Mouse (Mus musculus) stomach, embryonic 16.5 days (tissue): ENCODE measurements around the gene Bend5. TPM values are rescaled to one million over a fixed set of nuclear protein-coding genes. Genes with fewer than 3 reads are reported as not detected.

Experiments
- ATAC-seq: fragments of 200-750 bp; cut with Nextera tagmentation; 2 replicates; pipeline ENCODE4 v1.8.0; 2017; ENCODE audit warnings: moderate number of reproducible peaks, moderate TSS enrichment; ENCODE audit not compliant: insufficient read depth, low FRiP score
- H3K27ac ChIP-seq: fragments of 300-500 bp; sonication (generic); 2 replicates; pipeline ENCODE4 v1.5.1; 2014; ENCODE audit warnings: low read length
- H3K27me3 ChIP-seq: fragments of 300-500 bp; sonication (generic); 2 replicates; pipeline ENCODE4 v1.6.1; 2014; ENCODE audit warnings: low read length, control low read depth, mixed read lengths; ENCODE audit not compliant: control insufficient read depth, insufficient read depth
- H3K36me3 ChIP-seq: fragments of 300-500 bp; sonication (generic); 2 replicates; pipeline ENCODE4 v1.6.1; 2014; ENCODE audit warnings: low read length; ENCODE audit not compliant: control insufficient read depth, insufficient read depth
- H3K4me1 ChIP-seq: fragments of 300-500 bp; sonication (generic); 2 replicates; pipeline ENCODE4 v1.6.1; 2014; ENCODE audit warnings: low read length, control low read depth, mixed read lengths; ENCODE audit not compliant: control insufficient read depth, insufficient read depth
- H3K4me2 ChIP-seq: fragments of 300-500 bp; sonication (generic); 2 replicates; pipeline ENCODE4 v1.6.1; 2014; ENCODE audit warnings: low read depth, low read length, mixed read lengths
- H3K4me3 ChIP-seq: fragments of 300-500 bp; sonication (generic); replicated peaks from 2 replicates; pipeline ENCODE4 v1.5.1; 2014; ENCODE audit warnings: mild to moderate bottlenecking, low read length
- H3K9ac ChIP-seq: fragments of 300-500 bp; sonication (generic); 2 replicates; pipeline ENCODE4 v1.6.1; 2014; ENCODE audit warnings: low read length
- H3K9me3 ChIP-seq: fragments of 300-500 bp; sonication (generic); replicated peaks from 2 replicates; pipeline ENCODE4 v1.6.1; 2016; ENCODE audit warnings: low read length, control low read depth; ENCODE audit not compliant: control insufficient read depth
- WGBS: fragments of 180-500 bp; shearing (Covaris S2); extraction: QIAGEN DNeasy Blood & Tissue Kit; methylation state at CpG from one replicate; pipeline ENCODE4 v1.1.7; 2014; 5-methylcytosine and 5-hydroxymethylcytosine counted together
- polyA plus RNA-seq: library from polyadenylated mRNA; unstranded; fragments of >200 nt; fragmentation: Nextera tagmentation; extraction: Ambion mirVana; gene quantifications from 2 replicates; pipeline ENCODE4 v1.2.1, GENCODE M21; 2015

The Bend5 gene
- polyA plus RNA-seq, 1 experiment from 2014 or later = 29.3 TPM

DNA sequence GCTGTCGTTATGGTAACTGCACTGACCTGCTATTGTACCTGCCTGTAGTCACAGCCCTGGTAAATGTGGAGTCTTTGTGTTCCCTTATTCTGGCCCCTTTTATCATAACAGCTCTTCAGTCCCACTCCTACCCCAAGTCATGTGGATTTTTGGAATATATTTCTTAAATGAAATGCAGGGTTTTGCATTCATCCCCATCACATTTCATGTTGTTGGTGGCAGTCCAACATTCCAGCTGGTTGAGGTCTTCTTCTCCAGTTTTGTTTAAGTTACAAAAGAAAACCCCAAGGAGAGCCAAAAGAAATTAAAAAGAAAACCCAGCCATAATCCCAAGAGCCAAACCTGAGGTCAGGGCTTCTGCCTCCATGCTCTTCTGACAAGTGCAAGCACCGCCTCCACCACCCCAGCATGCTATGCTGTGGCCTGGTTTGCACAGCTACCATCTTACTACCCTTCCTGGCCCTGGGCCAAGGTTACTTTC lies 52.5 kb downstream of the Bend5 start:
- H3K9ac ChIP-seq = no peak overlapping the region
- no peak overlapping the region for H3K4me3 ChIP-seq
- WGBS = 57% methylated on average over 2 of the region's 2 CpGs
- H3K27me3 ChIP-seq = no peaks in the 10 kb centered on the region
- H3K4me2 ChIP-seq = no peak overlapping the region
- peak; percentile 78 for ATAC-seq
- peaks cover 6% of the 10 kb centered on the region for H3K4me1 ChIP-seq
- H3K36me3 ChIP-seq = no peaks in the 10 kb centered on the region
- H3K27ac ChIP-seq = no peak overlapping the region
- no peaks in the 10 kb centered on the region for H3K9me3 ChIP-seq

DNA sequence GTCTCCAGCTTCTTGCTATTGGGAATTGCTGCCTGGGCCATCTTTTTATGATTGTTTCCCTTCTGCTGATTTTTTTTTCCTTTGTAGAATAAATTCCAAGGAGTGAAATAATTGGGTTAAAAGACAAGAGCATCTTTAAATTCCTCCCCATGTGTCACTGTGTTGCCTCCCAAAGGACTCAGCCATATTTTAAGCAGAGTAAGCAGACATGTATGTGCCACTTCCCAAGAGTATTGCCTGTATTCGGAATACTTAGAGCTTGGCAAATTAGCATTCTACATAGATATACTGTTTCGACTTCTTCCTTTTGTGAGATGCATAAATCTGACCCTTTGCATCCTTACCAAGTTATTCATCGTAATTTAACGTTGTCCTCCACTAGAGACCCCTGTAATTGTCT lies 53.0 kb downstream of the Bend5 start:
- no peak overlapping the region for H3K4me3 ChIP-seq
- H3K27ac ChIP-seq = no peak overlapping the region
- ATAC-seq = no peak
- no peaks in the 10 kb centered on the region for H3K36me3 ChIP-seq
- no peak overlapping the region for H3K4me2 ChIP-seq
- no peaks in the 10 kb centered on the region for H3K27me3 ChIP-seq
- H3K4me1 ChIP-seq = peaks cover 6% of the 10 kb centered on the region
- H3K9ac ChIP-seq = no peak overlapping the region
- no peaks in the 10 kb centered on the region for H3K9me3 ChIP-seq
- 79% methylated on average over 4 of the region's 4 CpGs for WGBS

DNA sequence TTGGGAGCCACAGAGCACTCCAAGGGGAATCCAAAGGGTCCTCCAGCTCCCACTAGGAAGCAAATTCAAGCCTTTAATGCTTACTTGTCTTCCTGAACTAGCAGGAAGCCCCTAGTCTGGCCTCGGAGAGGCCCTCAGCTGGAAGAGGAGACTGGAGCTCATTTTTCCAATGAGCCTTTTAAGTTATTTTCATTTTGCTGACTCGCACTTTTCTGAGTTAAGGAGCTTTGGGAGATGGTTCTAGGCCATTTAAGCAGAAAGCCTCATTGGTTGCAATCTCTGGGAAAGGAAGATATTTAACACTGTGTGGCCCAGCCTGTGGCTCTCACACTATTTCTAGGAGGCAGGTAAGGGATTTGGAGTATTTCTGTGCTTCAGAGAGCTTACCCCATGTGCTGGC lies 55.0 kb downstream of the Bend5 start:
- no peak for ATAC-seq
- Histone ChIP-seq H3K4me1 (peaks cover 6% of the 10 kb centered on the region), H3K9me3 (no peaks in the 10 kb centered on the region), H3K9ac (no peak overlapping the region), H3K4me3 (no peak overlapping the region), H3K27ac (no peak overlapping the region), H3K36me3 (no peaks in the 10 kb centered on the region), H3K4me2 (no peak overlapping the region), H3K27me3 (no peaks in the 10 kb centered on the region)
- 64% methylated on average over 2 of the region's 2 CpGs for WGBS

DNA sequence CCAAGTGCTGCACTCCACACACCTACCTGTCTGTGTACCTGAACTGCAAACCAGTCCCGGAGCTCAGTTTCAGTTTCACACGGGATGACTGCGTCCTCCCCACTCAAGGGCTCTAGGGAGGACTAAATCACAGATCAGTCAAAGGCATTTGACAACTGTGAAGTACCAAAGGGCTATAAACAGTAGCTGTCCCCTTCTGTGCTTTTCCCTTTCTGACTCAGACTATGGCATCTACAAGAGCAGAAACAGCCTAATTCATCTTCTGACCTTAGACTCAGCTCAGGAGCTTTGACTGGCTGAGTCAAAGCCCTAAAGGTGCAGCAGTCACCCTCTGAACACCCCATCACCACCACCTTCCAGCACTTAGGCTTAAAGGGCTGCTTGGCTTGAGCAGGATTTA lies 56.9 kb downstream of the Bend5 start:
- H3K27ac ChIP-seq = no peak overlapping the region
- no peak for ATAC-seq
- no peaks in the 10 kb centered on the region for H3K36me3 ChIP-seq
- no peaks in the 10 kb centered on the region for H3K9me3 ChIP-seq
- H3K9ac ChIP-seq = no peak overlapping the region
- 69% methylated on average over 3 of the region's 3 CpGs for WGBS
- no peak overlapping the region for H3K4me3 ChIP-seq
- H3K27me3 ChIP-seq = no peaks in the 10 kb centered on the region
- H3K4me1 ChIP-seq = peaks cover 6% of the 10 kb centered on the region
- no peak overlapping the region for H3K4me2 ChIP-seq

DNA sequence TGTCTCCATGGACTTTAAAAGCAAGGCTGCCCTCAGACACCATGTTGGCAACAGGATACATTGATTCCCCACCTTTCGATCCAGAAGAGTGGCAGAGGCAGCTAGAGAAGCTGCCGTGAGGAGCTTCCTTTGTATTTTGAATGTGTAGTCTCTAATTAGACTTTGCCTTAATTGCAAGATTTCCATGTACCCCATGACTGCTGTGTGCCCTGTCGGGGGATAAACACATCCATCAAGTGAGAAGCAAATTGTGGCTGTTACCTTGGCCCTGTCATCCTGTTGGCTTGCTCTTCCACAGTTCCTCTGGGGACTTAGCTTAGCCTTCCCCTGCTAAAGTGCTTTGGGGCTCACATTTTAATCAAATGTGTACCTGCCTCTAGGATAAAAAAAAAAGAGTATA lies 57.7 kb downstream of the Bend5 start:
- peaks cover 4% of the 10 kb centered on the region for H3K4me1 ChIP-seq
- WGBS = 77% methylated on average over 3 of the region's 3 CpGs

DNA sequence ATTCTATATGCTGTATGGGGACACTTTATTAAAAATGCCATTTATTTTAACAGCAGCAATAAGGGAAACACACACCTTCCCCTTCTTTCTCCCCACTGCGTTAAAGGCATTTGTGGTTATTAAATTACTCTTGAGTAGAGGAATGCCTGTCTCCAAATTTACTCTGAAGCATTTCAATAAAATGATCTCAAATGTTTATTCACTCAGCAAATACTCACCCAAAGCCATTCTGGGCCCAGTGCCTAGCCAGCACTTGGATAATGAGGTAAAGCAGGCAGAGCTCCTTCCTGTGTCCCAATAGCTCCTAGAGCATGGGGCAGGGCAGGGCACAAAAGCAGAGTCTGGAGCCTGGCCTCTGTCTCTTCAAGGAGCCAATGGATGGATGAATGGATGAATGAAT lies 58.2 kb downstream of the Bend5 start:
- WGBS = 50% methylated on average over 1 of the region's 1 CpGs
- Histone ChIP-seq H3K4me1 (no peaks in the 10 kb centered on the region), H3K9ac (no peak overlapping the region), H3K4me3 (no peak overlapping the region), H3K27ac (no peak overlapping the region), H3K4me2 (no peak overlapping the region), H3K36me3 (no peaks in the 10 kb centered on the region), H3K27me3 (no peaks in the 10 kb centered on the region), H3K9me3 (no peaks in the 10 kb centered on the region)
- ATAC-seq = 0 out of 2 replicates have a peak, but pooled peaks have one; percentile 30

More for the DNA sequence above, 57.7 kb downstream of the Bend5 start:
- Histone ChIP-seq H3K36me3 (no peaks in the 10 kb centered on the region), H3K4me3 (no peak overlapping the region), H3K4me2 (no peak overlapping the region), H3K27me3 (no peaks in the 10 kb centered on the region), H3K9me3 (no peaks in the 10 kb centered on the region), H3K27ac (no peak overlapping the region), H3K9ac (no peak overlapping the region)
- ATAC-seq = no peak

DNA sequence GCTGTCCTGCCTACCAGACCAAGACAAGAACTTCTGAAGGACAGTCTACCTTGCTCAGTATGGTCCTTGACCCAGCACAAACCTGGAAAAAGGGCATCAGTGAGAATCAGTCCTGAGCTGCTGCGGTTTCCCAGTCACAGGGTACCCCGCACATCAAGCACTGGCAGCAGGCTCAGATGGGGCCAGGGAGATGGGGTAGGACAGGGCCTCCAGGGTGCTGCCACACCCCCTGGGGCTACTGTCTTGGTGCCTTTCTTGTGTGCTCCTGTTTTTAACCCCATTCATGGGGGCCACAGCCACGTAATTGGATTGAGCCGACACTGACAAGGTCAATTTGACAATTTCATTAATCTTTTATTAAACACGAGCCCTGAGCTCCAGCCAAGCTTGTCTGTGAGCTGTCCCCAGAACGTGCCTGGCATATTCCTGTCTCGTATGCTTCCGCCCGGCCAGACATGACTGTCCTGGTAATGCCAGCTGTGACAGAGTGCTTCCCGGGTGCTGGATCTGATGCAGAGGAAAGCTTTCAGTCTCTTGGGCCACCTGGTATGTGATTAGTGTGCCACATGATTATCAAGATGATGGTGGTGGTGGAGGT lies 60.7 kb downstream of the Bend5 start:
- Histone ChIP-seq H3K9ac (no peak overlapping the region), H3K4me1 (no peaks in the 10 kb centered on the region), H3K4me2 (no peak overlapping the region), H3K36me3 (no peaks in the 10 kb centered on the region), H3K4me3 (no peak overlapping the region), H3K27ac (no peak overlapping the region), H3K9me3 (no peaks in the 10 kb centered on the region), H3K27me3 (no peaks in the 10 kb centered on the region)
- WGBS = 62% methylated on average over 10 of the region's 10 CpGs
- ATAC-seq = no peak

DNA sequence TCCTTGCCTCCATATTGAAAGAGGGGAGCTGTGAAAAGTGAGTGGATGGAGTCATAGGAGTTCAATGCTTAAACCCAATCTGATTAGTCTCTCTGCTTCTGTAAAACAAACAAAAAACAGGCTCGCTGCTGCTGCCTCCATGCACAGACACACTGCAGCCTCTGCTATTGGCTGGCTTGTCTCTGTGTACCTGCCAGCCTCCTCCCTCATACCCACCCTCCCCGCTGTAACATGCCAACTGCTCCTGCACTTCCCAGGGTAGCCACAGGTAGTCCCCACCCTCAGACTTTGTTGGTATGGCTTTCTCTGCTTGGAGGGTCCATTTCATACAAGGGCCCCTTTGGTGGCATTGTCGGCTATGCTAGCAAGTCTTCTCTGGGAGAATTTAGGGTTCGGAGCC lies 62.7 kb downstream of the Bend5 start:
- Histone ChIP-seq H3K9me3 (no peaks in the 10 kb centered on the region), H3K4me3 (no peak overlapping the region), H3K27me3 (no peaks in the 10 kb centered on the region), H3K4me2 (no peak overlapping the region), H3K36me3 (no peaks in the 10 kb centered on the region), H3K27ac (no peak overlapping the region), H3K9ac (no peak overlapping the region), H3K4me1 (no peaks in the 10 kb centered on the region)
- 45% methylated on average over 4 of the region's 4 CpGs for WGBS
- ATAC-seq = no peak; the same call in 1 of the 2 replicates

DNA sequence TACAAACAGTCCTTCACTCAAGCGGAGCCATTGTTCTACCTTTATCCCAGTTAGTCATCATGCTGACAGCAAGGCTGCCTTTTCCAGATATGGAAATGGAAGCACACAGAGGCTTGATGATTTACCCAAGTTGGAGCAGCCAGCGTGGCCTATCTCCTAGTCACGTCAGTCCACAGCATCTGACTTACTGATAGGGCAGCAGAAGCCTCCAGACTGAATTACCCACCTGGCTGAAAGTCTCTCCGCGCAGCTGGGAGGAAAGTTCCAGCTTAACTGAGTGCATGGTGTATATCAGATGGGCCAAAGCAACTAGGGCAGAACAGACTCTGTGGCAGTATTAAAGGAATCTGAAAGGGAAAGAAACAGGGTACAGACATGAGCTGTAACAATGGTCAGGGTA lies 68.7 kb downstream of the Bend5 start:
- no peak overlapping the region for H3K4me2 ChIP-seq
- ATAC-seq = peak; percentile 31; the same call in 1 of the 2 replicates
- no peak overlapping the region for H3K9ac ChIP-seq
- peaks cover 6% of the 10 kb centered on the region for H3K4me1 ChIP-seq
- WGBS = 65% methylated on average over 5 of the region's 5 CpGs
- H3K4me3 ChIP-seq = no peak overlapping the region
- no peak overlapping the region for H3K27ac ChIP-seq
- no peaks in the 10 kb centered on the region for H3K36me3 ChIP-seq
- no peaks in the 10 kb centered on the region for H3K9me3 ChIP-seq
- H3K27me3 ChIP-seq = no peaks in the 10 kb centered on the region
